Comparison of ENCODE assay signal across 21 mouse cellular contexts in the genomic region with DNA sequence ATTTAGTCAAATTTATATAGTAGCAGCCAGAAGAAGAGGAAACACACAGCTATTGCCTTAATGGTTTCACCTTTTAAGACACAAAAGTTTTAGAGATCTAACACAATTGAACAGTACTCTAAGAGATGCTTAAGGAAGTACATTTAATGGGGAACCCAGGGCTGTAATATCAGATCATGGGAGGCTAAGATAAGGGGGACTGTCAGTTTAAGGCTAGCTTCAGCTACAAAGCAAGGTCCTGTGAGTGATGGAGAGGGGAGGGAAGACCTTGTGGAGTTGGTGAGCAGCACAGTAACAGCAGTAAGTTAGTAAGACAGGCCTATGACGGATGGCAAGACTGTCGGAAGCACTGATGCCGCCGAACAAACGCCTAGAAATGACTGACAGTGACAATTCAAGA.
"Had no signal": no experiment of that assay in that cellular context is flagged by ENCODE, and none has a peak within 500 bp of the region (broad histone marks: within the 10 kb centered on the region; RNA-seq: fewer than 3 reads in every experiment).

No protein-coding gene starts in this region.

- ATAC-seq: inflammation-experienced regulatory T-cells, adult 6 months; intestine, embryonic 16.5 days; midbrain, embryonic 15.5 days had no signal

- H3K27ac ChIP-seq: limb, embryonic 12.5 days; limb, embryonic 15.5 days; midbrain, embryonic 12.5 days; midbrain, embryonic 15.5 days; neural tube, embryonic 12.5 days; neural tube, embryonic 15.5 days; stomach, postnatal 0 days had no signal

- H3K9ac ChIP-seq: limb, embryonic 12.5 days; limb, embryonic 15.5 days; midbrain, embryonic 12.5 days; midbrain, embryonic 15.5 days; neural tube, embryonic 12.5 days; neural tube, embryonic 15.5 days had no signal

- H3K4me3 ChIP-seq: limb, embryonic 12.5 days; limb, embryonic 15.5 days; midbrain, embryonic 12.5 days; midbrain, embryonic 15.5 days; neural tube, embryonic 12.5 days; neural tube, embryonic 15.5 days had no signal

- H3K9me3 ChIP-seq: limb, embryonic 12.5 days; limb, embryonic 15.5 days; midbrain, embryonic 12.5 days; midbrain, embryonic 15.5 days; neural tube, embryonic 12.5 days; neural tube, embryonic 15.5 days had no signal

- H3K4me2 ChIP-seq: limb, embryonic 12.5 days; limb, embryonic 15.5 days; midbrain, embryonic 12.5 days; midbrain, embryonic 15.5 days; neural tube, embryonic 12.5 days; neural tube, embryonic 15.5 days had no signal

- H3K4me1 ChIP-seq: limb, embryonic 12.5 days; limb, embryonic 15.5 days; midbrain, embryonic 12.5 days; midbrain, embryonic 15.5 days; neural tube, embryonic 12.5 days; neural tube, embryonic 15.5 days had no signal

- DNase-seq: kidney, adult 18-20 months; kidney, adult 9 months; kidney, postnatal 14 days; kidney, postnatal 4 days; left cerebral cortex, postnatal 4 days; lung, adult 2 months; lung, postnatal 14 days; lung, postnatal 4 days; right cerebral cortex, adult 18-20 months; right cerebral cortex, postnatal 14 days; right cerebral cortex, postnatal 4 days; thymus, postnatal 25 days had no signal

- H3K27me3 ChIP-seq: limb, embryonic 12.5 days; limb, embryonic 15.5 days; midbrain, embryonic 12.5 days; midbrain, embryonic 15.5 days; neural tube, embryonic 12.5 days; neural tube, embryonic 15.5 days had no signal
